Mouse (Mus musculus): ENCODE results near the gene Mgat5b. TPM values are rescaled to one million over a fixed set of nuclear protein-coding genes. Genes with fewer than 3 reads are reported as not detected.

Gene Mgat5b
- polyA plus RNA-seq, 1 experiment from 2014 or later: not detected

Other genes starting within 250 kb of the Mgat5b start
- gene St6galnac1, start 143.4 kb upstream of the Mgat5b start, polyA plus RNA-seq (2016; fragmentation: Nextera tagmentation; extraction: Ambion mirVana): not detected in 2 replicates
- 6.9 and 7.2 TPM in 2 replicates for gene Mxra7, start 90.8 kb upstream of the Mgat5b start, polyA plus RNA-seq (2016; fragmentation: Nextera tagmentation; extraction: Ambion mirVana)
- gene Mettl23, start 75.6 kb upstream of the Mgat5b start, polyA plus RNA-seq (2016; fragmentation: Nextera tagmentation; extraction: Ambion mirVana): 47.6 and 49.5 TPM in 2 replicates
- gene Jmjd6, start 75.4 kb upstream of the Mgat5b start, polyA plus RNA-seq (2016; fragmentation: Nextera tagmentation; extraction: Ambion mirVana): 58.2 and 61.6 TPM in 2 replicates
- 13.6 and 15.0 TPM in 2 replicates for gene Mfsd11, start 66.4 kb upstream of the Mgat5b start, polyA plus RNA-seq (2016; fragmentation: Nextera tagmentation; extraction: Ambion mirVana)
- gene Srsf2, start 65.8 kb upstream of the Mgat5b start, polyA plus RNA-seq (2016; fragmentation: Nextera tagmentation; extraction: Ambion mirVana): 801 and 808 TPM in 2 replicates
- 26.9 and 27.5 TPM in 2 replicates for gene Sec14l1, start 196.3 kb downstream of the Mgat5b start, polyA plus RNA-seq (2016; fragmentation: Nextera tagmentation; extraction: Ambion mirVana)